19 mouse cellular contexts compared by ENCODE assay signal in genomic region chr13:102765216-102765615, GRCm38 (mm10).
DNase-seq lines count a peak whose midpoint lies in the region; ATAC-seq lines count a peak whose summit lies in the region.
"Had no signal": no experiment of that assay in that cellular context is flagged by ENCODE, and none has a peak within 500 bp of the region (broad histone marks: within the 10 kb centered on the region; RNA-seq: fewer than 3 reads in every experiment).

No protein-coding gene starts in this region.

- H3K36me3 ChIP-seq in hindbrain, embryonic 10.5 days, result peaks cover 37% of the 10 kb centered on the region
- no peaks in the 10 kb centered on the region for H3K36me3 ChIP-seq in hindbrain, embryonic 13.5 days
- H3K36me3 ChIP-seq in midbrain, embryonic 14.5 days (ENCODE audit: control insufficient read depth, insufficient read depth, low read length), result 0 out of 2 replicates have a peak, but pooled peaks cover 4% of the 10 kb centered on the region
- peaks cover 48% of the 10 kb centered on the region for H3K36me3 ChIP-seq in midbrain, embryonic 10.5 days
- H3K36me3 ChIP-seq: intestine, embryonic 15.5 days had no signal

- peak; percentile 22 for DNase-seq in embryo, embryonic 10.5 days (ENCODE audit: low spot score)
- no peak for DNase-seq in embryo, embryonic 10 days (ENCODE audit: low spot score)
- peak; percentile 23 for DNase-seq in hindbrain, embryonic 10.5 days (ENCODE audit: low spot score)
- DNase-seq in midbrain, embryonic 14.5 days, result peak; percentile 63
- DNase-seq in midbrain, embryonic 10.5 days (ENCODE audit: low spot score), result no peak
- DNase-seq in brain, embryonic 18.5 days (ENCODE audit: low read depth, low spot score), result peak; percentile 18
- no peak for DNase-seq in right cerebral cortex, postnatal 4 days
- DNase-seq: adrenal gland, postnatal 14 days; cerebellum, adult 9-10 months; kidney, adult 8-10 months; kidney, postnatal 10 days; thymus, adult 18-20 months; thymus, postnatal 36 days had no signal

- H3K4me3 ChIP-seq in hindbrain, embryonic 10.5 days, result no peak overlapping the region
- H3K4me3 ChIP-seq in hindbrain, embryonic 13.5 days, result no peak overlapping the region
- no peak overlapping the region for H3K4me3 ChIP-seq in midbrain, embryonic 14.5 days (replicated peaks; ENCODE audit: low read depth, low read length)
- no peak overlapping the region for H3K4me3 ChIP-seq in midbrain, embryonic 10.5 days
- H3K4me3 ChIP-seq: embryonic facial prominence, embryonic 12.5 days; intestine, embryonic 15.5 days had no signal

- H3K4me2 ChIP-seq in hindbrain, embryonic 13.5 days, result no peak overlapping the region
- no peak overlapping the region for H3K4me2 ChIP-seq in midbrain, embryonic 14.5 days (ENCODE audit: low read length)
- H3K4me2 ChIP-seq: embryonic facial prominence, embryonic 12.5 days; heart, embryonic 11.5 days; intestine, embryonic 15.5 days had no signal

- H3K4me1 ChIP-seq in hindbrain, embryonic 10.5 days (replicated peaks), result peaks cover 22% of the 10 kb centered on the region
- peaks cover 54% of the 10 kb centered on the region for H3K4me1 ChIP-seq in hindbrain, embryonic 13.5 days (replicated peaks)
- H3K4me1 ChIP-seq in midbrain, embryonic 14.5 days (ENCODE audit: control insufficient read depth, insufficient read depth, low read length), result peaks cover 15% of the 10 kb centered on the region
- H3K4me1 ChIP-seq in midbrain, embryonic 10.5 days, result peaks cover 9% of the 10 kb centered on the region; the same call in 1 of the 2 replicates
- H3K4me1 ChIP-seq: embryonic facial prominence, embryonic 12.5 days; intestine, embryonic 15.5 days had no signal

- ATAC-seq in hindbrain, embryonic 13.5 days (ENCODE audit: low FRiP score), result no peak
- ATAC-seq in midbrain, embryonic 14.5 days (ENCODE audit: low FRiP score, low TSS enrichment), result no peak
- ATAC-seq: intestine, embryonic 15.5 days; lung, postnatal 0 days had no signal

- H3K9me3 ChIP-seq in hindbrain, embryonic 10.5 days, result no peaks in the 10 kb centered on the region
- H3K9me3 ChIP-seq in hindbrain, embryonic 13.5 days, result no peaks in the 10 kb centered on the region
- no peaks in the 10 kb centered on the region for H3K9me3 ChIP-seq in midbrain, embryonic 14.5 days (ENCODE audit: control insufficient read depth, low read length)
- H3K9me3 ChIP-seq in midbrain, embryonic 10.5 days (replicated peaks), result no peaks in the 10 kb centered on the region
- H3K9me3 ChIP-seq: embryonic facial prominence, embryonic 12.5 days; intestine, embryonic 15.5 days had no signal

- no peak overlapping the region for H3K9ac ChIP-seq in hindbrain, embryonic 13.5 days
- H3K9ac ChIP-seq in midbrain, embryonic 14.5 days (replicated peaks; ENCODE audit: low read length), result no peak overlapping the region
- H3K9ac ChIP-seq: embryonic facial prominence, embryonic 12.5 days; intestine, embryonic 15.5 days had no signal

- 51% methylated on average over 11 of the region's 11 CpGs for WGBS in hindbrain, embryonic 10.5 days
- WGBS in hindbrain, embryonic 13.5 days, result 42% methylated on average over 11 of the region's 11 CpGs
- 20% methylated on average over 11 of the region's 11 CpGs for WGBS in midbrain, embryonic 14.5 days
- WGBS in midbrain, embryonic 10.5 days, result 83% methylated on average over 11 of the region's 11 CpGs

- H3K27me3 ChIP-seq in hindbrain, embryonic 10.5 days (ENCODE audit: insufficient read depth, poor library complexity, severe bottlenecking), result no peaks in the 10 kb centered on the region
- no peaks in the 10 kb centered on the region for H3K27me3 ChIP-seq in hindbrain, embryonic 13.5 days
- no peaks in the 10 kb centered on the region for H3K27me3 ChIP-seq in midbrain, embryonic 14.5 days (ENCODE audit: control insufficient read depth, insufficient read depth, low read length)
- H3K27me3 ChIP-seq in midbrain, embryonic 10.5 days (ENCODE audit: low read depth, poor library complexity, severe bottlenecking), result no peaks in the 10 kb centered on the region
- H3K27me3 ChIP-seq: embryonic facial prominence, embryonic 12.5 days; intestine, embryonic 15.5 days had no signal

- no peak overlapping the region; the same call in 1 of the 2 replicates for H3K27ac ChIP-seq in hindbrain, embryonic 10.5 days
- no peak overlapping the region for H3K27ac ChIP-seq in hindbrain, embryonic 13.5 days
- H3K27ac ChIP-seq in midbrain, embryonic 14.5 days (replicated peaks; ENCODE audit: low read depth, low read length), result no peak overlapping the region
- no peak overlapping the region for H3K27ac ChIP-seq in midbrain, embryonic 10.5 days (replicated peaks)
- H3K27ac ChIP-seq: embryonic facial prominence, embryonic 12.5 days; intestine, embryonic 15.5 days; macrophage had no signal

Comparison
In these comparisons a context has a peak if more than half of its experiments do, and no peak if none do; other contexts are left out.
1. DNase-seq: peak in embryo, embryonic 10.5 days (single experiment), hindbrain, embryonic 10.5 days (single experiment), midbrain, embryonic 14.5 days (single experiment) and brain, embryonic 18.5 days (single experiment); none in embryo, embryonic 10 days (single experiment), midbrain, embryonic 10.5 days (single experiment) and right cerebral cortex, postnatal 4 days (single experiment).